Mouse (Mus musculus) natural killer cell, adult 2 months (primary cell): Measurements from ENCODE around the gene Acat1.

ENCODE experiments used
- DNase-seq, 2 experiments: peaks; one replicate each; pipeline ENCODE4 v3.0.0; 2022; ENCODE audit warnings: low spot score in 2 of 2

Gene Acat1

DNA sequence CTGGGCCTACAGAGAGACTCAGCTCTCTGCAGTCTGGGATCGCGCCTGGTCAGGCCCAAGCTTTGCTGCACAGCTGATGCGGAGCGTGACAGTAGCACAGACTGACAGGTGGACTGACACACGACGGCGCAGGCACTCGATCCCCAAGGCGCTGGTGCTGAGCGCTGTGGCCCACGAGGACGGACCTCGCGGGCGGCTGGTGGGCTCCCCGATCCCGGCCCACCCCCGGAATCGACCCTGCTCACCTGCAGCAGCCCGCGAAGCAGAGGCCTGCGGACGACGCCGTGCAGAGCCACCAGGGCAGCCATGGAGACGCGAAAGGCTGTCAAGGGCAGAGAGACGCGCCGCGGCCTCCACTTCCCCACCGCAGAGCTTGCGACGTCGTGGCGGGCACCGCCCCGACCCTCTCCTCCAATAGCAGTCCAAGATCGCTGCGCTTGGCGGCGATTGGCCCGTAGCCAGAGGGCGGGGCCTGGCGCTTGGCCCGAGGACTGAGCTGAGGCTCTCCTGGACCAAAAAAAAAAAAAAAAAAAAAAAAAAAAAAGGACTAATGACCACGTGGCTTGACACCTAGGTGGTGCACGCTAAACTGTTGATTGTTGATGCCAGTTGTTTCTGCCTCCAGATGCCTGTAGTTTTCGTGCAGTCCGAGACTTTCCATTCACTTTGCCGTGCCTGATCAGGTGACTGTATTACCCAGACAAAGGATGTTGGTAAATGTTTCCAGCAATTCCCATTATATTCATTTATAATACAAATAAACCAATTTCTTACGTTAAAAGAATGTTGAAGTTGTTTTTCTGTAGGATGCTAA is at the start of gene Acat1:
Gene Acat1, minus strand, starts transcription at position 415 of the 814 bp plus-strand sequence.
- peak; percentile 86 to 89 for DNase-seq

- no peak for DNase-seq
Observed at GRCm38 (mm10) chr9:53634796-53635195, 24.6 kb upstream of the Acat1 start.

GRCm38 (mm10) chr9:53615246-53615645 is 5.1 kb upstream of the Acat1 start:
- no peak for DNase-seq

- DNase-seq: no peak
Observed at GRCm38 (mm10) chr9:53614286-53614685, 4.1 kb upstream of the Acat1 start.

- no peak for DNase-seq
Observed at GRCm38 (mm10) chr9:53609306-53609967, 745 bp downstream of the Acat1 start.

- no peak for DNase-seq
Observed at GRCm38 (mm10) chr9:53607816-53608215, 2.4 kb downstream of the Acat1 start.

GRCm38 (mm10) chr9:53607192-53607591 is 3.0 kb downstream of the Acat1 start:
- DNase-seq: no peak

- DNase-seq: no peak
Observed at GRCm38 (mm10) chr9:53604954-53605353, 5.2 kb downstream of the Acat1 start.

DNA sequence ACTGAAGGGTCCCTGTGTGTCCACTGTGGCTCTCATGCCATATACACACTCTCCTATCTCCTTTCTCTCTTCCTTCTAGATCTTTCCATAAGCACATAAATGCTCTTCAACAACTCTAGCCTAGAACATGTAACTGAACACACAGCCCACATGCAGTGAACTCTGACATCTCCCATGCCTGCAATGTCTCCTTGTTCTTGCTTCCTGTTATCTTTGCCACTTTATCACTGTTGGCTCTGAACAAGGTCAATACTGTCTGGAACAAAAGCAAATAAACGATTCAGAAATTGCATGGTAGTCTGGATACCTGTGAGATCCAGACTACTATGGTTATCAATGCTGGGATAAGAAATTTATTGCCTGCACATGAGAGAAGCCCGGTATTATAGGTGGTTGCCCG is 6.3 kb downstream of the Acat1 start:
- DNase-seq: no peak

DNA sequence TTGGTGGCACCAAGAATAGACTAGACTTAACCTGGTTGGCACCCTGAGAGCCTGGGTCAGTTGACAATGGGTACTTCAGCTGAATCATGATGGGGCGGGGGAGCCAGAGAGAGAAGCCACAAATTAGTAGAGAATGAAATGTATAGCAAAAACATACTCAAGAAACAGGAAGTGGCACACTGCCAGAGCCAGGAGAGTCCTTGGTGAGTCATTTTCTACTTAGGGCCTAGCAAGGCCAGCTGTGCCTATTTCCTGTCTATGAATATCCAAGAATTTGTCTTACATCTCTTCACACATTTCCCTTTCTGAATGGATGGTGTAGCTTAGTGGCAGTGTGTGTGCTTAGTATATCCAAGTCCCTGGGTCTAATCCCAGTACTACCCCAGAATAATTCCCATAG is 6.8 kb downstream of the Acat1 start:
- peak; percentile 30 to 38 for DNase-seq

- DNase-seq: no peak
Observed at GRCm38 (mm10) chr9:53601541-53601940, 8.6 kb downstream of the Acat1 start.

- no peak for DNase-seq
Observed at GRCm38 (mm10) chr9:53598631-53599030, 11.6 kb downstream of the Acat1 start.

GRCm38 (mm10) chr9:53596971-53597600 is 13.1 kb downstream of the Acat1 start:
- no peak for DNase-seq

DNA sequence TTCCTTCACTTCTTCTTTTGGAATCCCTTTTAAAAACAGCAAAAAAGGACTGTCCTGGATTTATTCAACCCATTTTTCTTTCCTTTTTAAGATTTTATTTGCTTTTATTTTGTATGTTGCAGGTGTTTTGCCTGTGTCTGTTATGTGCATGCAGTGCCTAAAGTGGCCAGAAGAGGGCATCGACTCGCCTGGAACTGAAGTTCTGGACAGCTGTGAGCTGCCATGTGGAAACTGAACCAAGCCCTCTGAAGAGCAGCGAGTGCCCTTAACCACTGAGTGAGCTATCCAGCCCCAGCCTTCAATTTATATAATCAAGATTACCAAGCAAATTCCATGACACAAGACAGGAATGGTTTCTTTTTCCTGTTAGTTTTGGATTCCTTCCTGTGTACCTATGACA is 15.4 kb downstream of the Acat1 start:
- peak; percentile 62 to 74 for DNase-seq

DNA sequence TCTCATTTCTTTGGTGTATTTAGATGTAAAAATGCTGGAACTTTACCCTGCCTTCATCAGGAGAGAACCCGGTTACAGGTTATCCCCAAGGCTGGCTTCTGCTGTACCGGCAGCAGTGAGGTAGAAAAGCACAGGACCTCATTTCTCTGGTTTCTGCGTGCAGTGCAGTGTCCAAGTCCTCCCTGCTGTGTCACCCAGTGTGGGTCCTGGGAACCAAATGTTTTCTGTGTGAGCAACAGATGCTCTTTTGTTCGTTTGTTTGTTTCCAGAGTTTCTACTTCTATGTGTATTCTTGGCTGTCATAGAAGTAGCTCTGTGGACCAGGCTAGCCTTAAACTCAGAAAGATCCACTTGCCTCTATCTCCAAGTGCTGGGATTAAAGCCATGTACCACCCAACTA is 28.3 kb downstream of the Acat1 start:
- DNase-seq: no peak

DNA sequence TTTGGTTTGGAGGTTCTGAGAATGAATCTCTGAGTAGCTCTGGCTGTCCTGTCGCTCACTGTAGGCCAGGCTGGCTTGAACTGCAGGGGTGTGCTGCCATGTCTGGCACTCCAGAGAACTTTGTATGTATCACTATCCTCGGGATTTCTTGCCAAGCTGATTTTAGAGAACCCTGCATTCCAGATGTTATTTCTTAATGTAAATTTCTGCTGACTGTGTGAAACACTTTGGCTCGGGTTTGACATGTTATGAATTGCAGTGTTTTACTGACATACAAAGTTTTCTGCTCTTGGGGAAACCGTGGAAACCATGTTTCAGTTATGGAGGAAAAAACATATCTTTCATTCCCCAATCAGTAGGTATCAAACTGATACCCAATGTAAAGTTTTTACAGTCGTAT is 34.5 kb downstream of the Acat1 start:
- no peak for DNase-seq

- no peak for DNase-seq
Observed at GRCm38 (mm10) chr9:53572516-53573307, 37.5 kb downstream of the Acat1 start.

- DNase-seq: no peak
Observed at GRCm38 (mm10) chr9:53570662-53571061, 39.5 kb downstream of the Acat1 start.

DNA sequence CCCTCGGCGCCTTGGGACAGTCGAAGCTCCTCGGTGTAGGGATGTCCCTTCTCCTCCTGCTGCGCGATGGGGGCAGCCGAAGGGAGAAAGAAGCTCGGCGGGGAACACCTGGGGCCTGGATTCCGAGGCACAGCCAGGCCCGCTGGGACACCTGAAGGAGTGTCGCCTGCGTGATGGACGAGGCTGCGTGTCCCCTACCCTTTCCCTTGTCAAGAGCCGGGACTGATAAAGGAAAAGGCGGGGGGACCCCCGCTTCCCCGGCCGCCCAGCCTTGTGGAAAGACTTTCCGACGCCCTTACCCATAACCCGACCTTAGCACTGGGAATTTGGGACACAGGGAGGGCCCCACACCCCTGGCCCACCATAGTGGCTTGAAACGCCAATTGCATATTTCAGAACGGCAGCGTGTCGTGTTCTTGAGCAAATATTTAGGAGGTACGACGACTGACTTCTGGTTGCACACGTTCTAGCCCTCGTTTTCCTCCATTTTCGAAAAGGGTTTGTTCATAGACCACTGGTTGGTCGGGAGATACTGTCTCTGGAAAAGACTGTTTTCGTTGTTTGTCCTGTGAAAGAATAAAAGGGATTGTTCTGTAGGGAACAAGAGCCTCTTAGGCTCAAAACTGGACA is 72.7 kb downstream of the Acat1 start:
- DNase-seq: peak in 1 of 2 experiments; percentile 1

GRCm38 (mm10) chr9:53536558-53537320 is 73.4 kb downstream of the Acat1 start, which contains the start of the genes Atm and Npat:
Gene Atm (minus strand): TSS chr9:53536740.
Gene Npat (plus strand): TSS chr9:53537047.
- DNase-seq: peak; percentile 99
